Mouse (Mus musculus): ENCODE results near the gene Fam198a. TPM values are rescaled to one million over a fixed set of nuclear protein-coding genes. Genes with fewer than 3 reads are reported as not detected.

Gene Fam198a
- polyA plus RNA-seq, 1 experiment from 2014 or later = 0.65 TPM

DNA sequence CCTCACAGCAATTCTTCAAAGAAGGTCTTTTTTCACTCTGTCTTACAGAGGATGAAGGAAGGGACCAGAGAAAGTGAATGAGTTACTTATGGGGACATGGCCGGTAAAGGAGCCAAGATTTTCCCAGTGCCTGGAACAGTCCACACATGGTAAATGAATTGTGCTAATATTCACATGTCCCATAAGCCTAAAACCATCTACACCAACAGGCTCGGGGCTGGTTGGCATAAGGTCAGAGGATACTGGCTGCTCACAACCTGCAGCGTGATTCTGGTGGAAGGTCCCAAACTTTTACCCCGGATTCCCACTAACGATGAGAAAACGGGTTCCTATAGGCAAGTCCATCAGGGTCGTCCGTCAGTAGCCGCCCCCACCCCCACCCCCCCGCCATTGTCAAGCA lies 44.3 kb downstream of the Fam198a start:
- Histone ChIP-seq H3K27ac (peak overlapping the region; percentile 86), H3K27me3 (ENCODE audit: low read depth, poor library complexity, severe bottlenecking) (peaks cover 5% of the 10 kb centered on the region; the same call in 1 of the 2 replicates), H3K9me3 (replicated peaks) (no peaks in the 10 kb centered on the region), H3K4me3 (peak overlapping the region; percentile 90), H3K36me3 (no peaks in the 10 kb centered on the region), H3K4me1 (peaks cover 9% of the 10 kb centered on the region)
- no peak for DNase-seq (ENCODE audit: low spot score)
- WGBS = 19% methylated on average over 10 of the region's 10 CpGs

- under 1% methylated on average over 53 of the region's 53 CpGs for WGBS
- Histone ChIP-seq H3K27ac (peak overlapping the region; percentile 86), H3K4me1 (peaks cover 9% of the 10 kb centered on the region), H3K27me3 (ENCODE audit: low read depth, poor library complexity, severe bottlenecking) (peaks cover 5% of the 10 kb centered on the region; the same call in 1 of the 2 replicates), H3K4me3 (peak overlapping the region; percentile 90), H3K9me3 (replicated peaks) (no peaks in the 10 kb centered on the region), H3K36me3 (no peaks in the 10 kb centered on the region)
- peak; percentile 89 for DNase-seq (ENCODE audit: low spot score)
Observed at GRCm38 (mm10) chr9:121995508-121996131, 44.8 kb downstream of the Fam198a start.

DNA sequence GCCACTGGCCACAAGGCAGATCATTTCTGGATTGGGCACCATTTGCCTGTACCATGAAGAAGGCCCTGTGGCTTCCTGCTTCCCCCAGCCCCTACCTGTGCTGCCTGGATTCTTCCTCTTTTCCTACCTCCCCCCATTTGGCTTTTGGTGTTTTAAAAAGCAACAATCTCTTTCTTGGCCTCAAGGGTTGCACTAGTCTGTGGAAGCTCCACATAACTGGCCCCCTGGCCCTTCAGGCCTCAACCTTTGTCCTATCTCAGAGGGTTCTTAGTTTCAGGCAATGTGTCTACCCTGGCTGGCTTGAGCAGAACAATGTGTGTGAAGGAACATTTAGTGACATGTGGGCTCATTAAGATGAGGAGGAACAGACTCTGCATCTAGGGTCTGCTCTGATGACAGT lies 46.2 kb downstream of the Fam198a start, which contains the start of gene Pomgnt2:
TSS of gene Pomgnt2 (minus strand) at position 101 of the 400 bp plus-strand sequence.
- Histone ChIP-seq H3K4me1 (peaks cover 9% of the 10 kb centered on the region), H3K27ac (no peak within 1 kb of the TSS; the same call in 1 of the 2 replicates), H3K4me3 (peak within 1 kb of the TSS; percentile 90), H3K27me3 (ENCODE audit: low read depth, poor library complexity, severe bottlenecking) (peaks cover 5% of the 10 kb centered on the region; the same call in 1 of the 2 replicates), H3K36me3 (no peaks in the 10 kb centered on the region), H3K9me3 (replicated peaks) (no peaks in the 10 kb centered on the region)
- no peak for DNase-seq (ENCODE audit: low spot score)

DNA sequence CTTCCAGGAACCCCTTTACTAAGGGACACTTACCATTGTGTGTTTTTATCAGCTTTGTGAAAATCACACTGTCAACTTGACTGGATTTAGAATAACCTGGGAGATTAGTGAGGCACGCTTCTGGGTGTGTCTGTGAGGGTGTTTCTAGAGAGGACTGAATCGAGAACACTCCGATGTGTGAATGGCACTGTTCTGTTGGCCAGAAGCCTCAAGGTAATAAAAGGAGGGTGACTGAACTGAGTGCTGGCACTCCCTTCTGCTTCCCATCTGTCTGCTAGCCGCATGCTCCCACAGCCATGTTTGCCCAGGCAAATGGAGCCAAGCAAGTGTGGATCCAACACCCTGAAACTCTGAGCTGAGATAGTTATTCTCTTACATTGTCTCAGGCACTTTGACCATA lies 47.2 kb downstream of the Fam198a start:
- peaks cover 5% of the 10 kb centered on the region; the same call in 1 of the 2 replicates for H3K27me3 ChIP-seq (ENCODE audit: low read depth, poor library complexity, severe bottlenecking)
- 71% methylated on average over 4 of the region's 4 CpGs for WGBS
- H3K36me3 ChIP-seq = no peaks in the 10 kb centered on the region
- H3K4me3 ChIP-seq = no peak overlapping the region
- no peaks in the 10 kb centered on the region for H3K9me3 ChIP-seq (replicated peaks)
- no peak overlapping the region for H3K27ac ChIP-seq
- DNase-seq (ENCODE audit: low spot score) = no peak
- peaks cover 9% of the 10 kb centered on the region for H3K4me1 ChIP-seq

DNA sequence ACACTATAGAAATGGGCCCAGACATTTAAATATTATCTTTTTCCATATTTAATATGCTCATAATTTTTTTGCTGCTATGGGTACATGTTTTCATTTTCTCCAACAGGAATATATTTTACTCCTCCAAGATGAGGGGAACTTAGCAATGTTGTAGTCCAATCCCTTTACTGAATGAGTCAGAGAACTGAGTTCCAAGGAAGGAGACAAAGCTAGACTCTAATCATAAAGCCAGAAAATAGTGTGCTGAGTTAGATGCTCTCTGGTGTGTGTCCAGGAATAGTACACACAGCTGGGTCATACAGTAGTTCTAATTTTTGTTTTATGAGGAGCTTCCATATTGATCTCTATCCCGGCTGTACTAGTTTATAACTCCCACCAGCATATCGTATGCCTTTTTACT lies 55.4 kb downstream of the Fam198a start:
- Histone ChIP-seq H3K4me3 (no peak overlapping the region), H3K36me3 (no peaks in the 10 kb centered on the region), H3K27ac (no peak overlapping the region), H3K4me1 (no peaks in the 10 kb centered on the region), H3K27me3 (ENCODE audit: low read depth, poor library complexity, severe bottlenecking) (no peaks in the 10 kb centered on the region), H3K9me3 (replicated peaks) (no peaks in the 10 kb centered on the region)
- WGBS = 93% methylated on average over 2 of the region's 2 CpGs
- DNase-seq (ENCODE audit: low spot score) = no peak

GRCm38 (mm10) chr9:122006609-122007008 lies 55.8 kb downstream of the Fam198a start:
- H3K4me3 ChIP-seq = no peak overlapping the region
- H3K27me3 ChIP-seq (ENCODE audit: low read depth, poor library complexity, severe bottlenecking) = no peaks in the 10 kb centered on the region
- no peaks in the 10 kb centered on the region for H3K9me3 ChIP-seq (replicated peaks)
- H3K4me1 ChIP-seq = no peaks in the 10 kb centered on the region
- no peaks in the 10 kb centered on the region for H3K36me3 ChIP-seq
- 10% methylated on average over 7 of the region's 7 CpGs for WGBS
- no peak overlapping the region for H3K27ac ChIP-seq
- DNase-seq (ENCODE audit: low spot score) = peak; percentile 75

DNA sequence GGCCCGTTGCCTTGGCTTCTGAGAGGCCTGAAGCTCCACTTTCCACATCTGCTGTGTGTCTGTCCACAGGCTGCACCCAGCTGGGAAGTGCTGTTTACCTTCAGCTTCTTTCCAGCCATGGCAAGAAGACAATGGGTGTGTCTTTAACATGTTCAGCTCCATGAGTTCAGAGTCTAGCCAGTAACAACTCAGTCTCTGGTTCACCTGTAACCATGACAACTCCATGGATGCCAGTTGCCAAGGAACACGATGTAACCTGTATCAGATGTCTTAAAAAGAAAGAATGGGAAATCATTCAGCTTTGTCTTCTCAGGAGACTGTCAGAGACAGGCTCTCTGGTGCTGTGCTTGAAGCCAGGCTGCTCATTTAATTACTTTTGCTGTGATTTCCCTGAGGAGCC lies 58.1 kb downstream of the Fam198a start:
- H3K4me1 ChIP-seq = no peaks in the 10 kb centered on the region
- no peaks in the 10 kb centered on the region for H3K9me3 ChIP-seq (replicated peaks)

DNA sequence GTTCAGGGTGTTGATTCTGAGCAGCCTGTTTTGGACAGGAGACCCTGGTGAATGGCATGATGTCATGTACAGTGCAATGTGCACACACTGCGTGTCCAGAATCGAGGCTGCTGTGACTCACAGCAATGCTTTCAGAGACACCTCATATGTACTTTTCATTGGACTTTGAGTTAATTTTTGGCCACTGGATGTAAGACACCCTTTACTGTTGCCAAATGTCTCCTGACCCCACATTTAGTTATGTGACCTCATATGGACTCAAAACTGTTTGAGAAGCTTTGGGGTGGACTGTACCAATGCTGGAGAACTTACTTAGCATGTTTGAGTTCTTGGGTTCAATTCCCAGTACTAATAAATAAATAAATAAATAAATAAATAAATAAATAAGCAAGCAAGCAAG lies 60.0 kb downstream of the Fam198a start:
- H3K27me3 ChIP-seq (ENCODE audit: low read depth, poor library complexity, severe bottlenecking) = no peaks in the 10 kb centered on the region
- H3K36me3 ChIP-seq = no peaks in the 10 kb centered on the region
- no peaks in the 10 kb centered on the region for H3K4me1 ChIP-seq
- H3K9me3 ChIP-seq (replicated peaks) = no peaks in the 10 kb centered on the region
- no peak for DNase-seq (ENCODE audit: low spot score)
- no peak overlapping the region for H3K4me3 ChIP-seq
- no peak overlapping the region for H3K27ac ChIP-seq
- 95% methylated on average over 2 of the region's 2 CpGs for WGBS

More for the DNA sequence above, 58.1 kb downstream of the Fam198a start:
- Histone ChIP-seq H3K27ac (no peak overlapping the region), H3K4me3 (no peak overlapping the region), H3K36me3 (no peaks in the 10 kb centered on the region), H3K27me3 (ENCODE audit: low read depth, poor library complexity, severe bottlenecking) (no peaks in the 10 kb centered on the region)
- 70% methylated on average over 2 of the region's 2 CpGs for WGBS
- DNase-seq (ENCODE audit: low spot score) = no peak

DNA sequence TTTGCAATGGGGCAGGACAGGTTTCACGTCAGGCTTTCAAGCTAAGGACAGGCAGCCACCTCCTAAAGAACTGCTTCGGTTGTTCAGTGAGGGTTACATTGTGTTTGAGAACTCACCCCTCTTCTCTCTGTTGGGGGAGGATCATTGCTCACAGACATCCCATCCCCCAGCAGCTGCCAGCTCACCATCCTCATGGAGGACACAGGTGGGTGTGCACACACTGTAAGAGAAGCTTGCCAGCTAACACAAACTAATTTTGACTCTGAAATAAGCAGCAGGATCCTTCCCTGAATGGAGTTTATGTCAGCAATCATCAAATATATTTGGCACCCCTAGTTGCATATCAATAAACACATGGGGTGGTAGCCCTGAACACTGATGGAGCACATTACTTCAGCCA lies 62.0 kb downstream of the Fam198a start:
- WGBS = 85% methylated on average over 2 of the region's 2 CpGs

DNA sequence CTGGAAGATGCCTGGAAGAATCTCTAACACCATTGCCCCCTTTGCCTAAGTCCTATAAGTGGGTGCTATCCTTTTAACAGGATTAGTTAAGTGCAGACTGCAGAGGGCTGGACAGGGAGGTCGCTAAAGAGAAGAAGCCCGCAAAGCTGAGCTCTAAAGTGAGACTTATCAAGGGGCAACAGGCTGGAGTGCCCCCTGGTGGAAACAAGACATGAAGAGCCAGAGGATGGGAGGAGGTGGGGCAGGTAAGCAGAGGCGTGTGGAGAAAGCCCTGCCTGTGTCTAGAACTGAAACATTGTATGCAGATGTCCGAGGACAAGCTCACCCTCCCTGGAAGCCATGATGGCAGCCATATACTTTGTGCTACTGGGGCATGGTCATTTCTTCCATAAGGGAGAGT lies 62.8 kb downstream of the Fam198a start:
- no peaks in the 10 kb centered on the region for H3K4me1 ChIP-seq
- H3K36me3 ChIP-seq = no peaks in the 10 kb centered on the region
- no peaks in the 10 kb centered on the region for H3K9me3 ChIP-seq (replicated peaks)
- no peak overlapping the region for H3K27ac ChIP-seq
- no peak overlapping the region for H3K4me3 ChIP-seq
- DNase-seq (ENCODE audit: low spot score) = no peak
- H3K27me3 ChIP-seq (ENCODE audit: low read depth, poor library complexity, severe bottlenecking) = no peaks in the 10 kb centered on the region
- 82% methylated on average over 4 of the region's 4 CpGs for WGBS

More for the DNA sequence above, 62.0 kb downstream of the Fam198a start:
- Histone ChIP-seq H3K27ac (no peak overlapping the region), H3K36me3 (no peaks in the 10 kb centered on the region), H3K4me1 (no peaks in the 10 kb centered on the region), H3K4me3 (no peak overlapping the region), H3K9me3 (replicated peaks) (no peaks in the 10 kb centered on the region), H3K27me3 (ENCODE audit: low read depth, poor library complexity, severe bottlenecking) (no peaks in the 10 kb centered on the region)
- no peak for DNase-seq (ENCODE audit: low spot score)

- no peaks in the 10 kb centered on the region for H3K36me3 ChIP-seq
- 18% methylated on average over 10 of the region's 10 CpGs for WGBS
- H3K27me3 ChIP-seq (ENCODE audit: low read depth, poor library complexity, severe bottlenecking) = no peaks in the 10 kb centered on the region
- H3K4me3 ChIP-seq = no peak overlapping the region
- peaks cover 4% of the 10 kb centered on the region; the same call in 1 of the 2 replicates for H3K4me1 ChIP-seq
- H3K27ac ChIP-seq = no peak overlapping the region
- no peaks in the 10 kb centered on the region for H3K9me3 ChIP-seq (replicated peaks)
- peak; percentile 80 for DNase-seq (ENCODE audit: low spot score)
Observed at GRCm38 (mm10) chr9:122014241-122014667, 63.5 kb downstream of the Fam198a start.

GRCm38 (mm10) chr9:122018079-122018478 lies 67.3 kb downstream of the Fam198a start:
- H3K4me3 ChIP-seq = no peak overlapping the region
- peaks cover 13% of the 10 kb centered on the region for H3K4me1 ChIP-seq
- no peak overlapping the region for H3K27ac ChIP-seq
- H3K36me3 ChIP-seq = no peaks in the 10 kb centered on the region
- WGBS = 81% methylated on average over 5 of the region's 5 CpGs
- no peaks in the 10 kb centered on the region for H3K27me3 ChIP-seq (ENCODE audit: low read depth, poor library complexity, severe bottlenecking)
- no peaks in the 10 kb centered on the region for H3K9me3 ChIP-seq (replicated peaks)
- no peak for DNase-seq (ENCODE audit: low spot score)

GRCm38 (mm10) chr9:122018782-122019395 lies 68.1 kb downstream of the Fam198a start:
- 30% methylated on average over 8 of the region's 8 CpGs for WGBS
- Histone ChIP-seq H3K36me3 (no peaks in the 10 kb centered on the region), H3K9me3 (replicated peaks) (no peaks in the 10 kb centered on the region), H3K4me1 (peaks cover 15% of the 10 kb centered on the region), H3K27me3 (ENCODE audit: low read depth, poor library complexity, severe bottlenecking) (no peaks in the 10 kb centered on the region), H3K27ac (no peak overlapping the region), H3K4me3 (no peak overlapping the region)
- DNase-seq (ENCODE audit: low spot score) = peak; percentile 49
